Mouse (Mus musculus) stomach, embryonic 14.5 days (tissue): ENCODE data around the gene Gm5447. TPM values are rescaled to one million over a fixed set of nuclear protein-coding genes. Genes with fewer than 3 reads are reported as not detected.
A peak's percentile ranks its signal among the peaks of the same experiment; 100 is the strongest.

ENCODE experiments used
- ATAC-seq: fragments of 200-750 bp; cut with Nextera tagmentation; 2 replicates; pipeline ENCODE4 v1.8.0; 2017; ENCODE audit warnings: low read depth, moderate TSS enrichment; ENCODE audit not compliant: insufficient number of reproducible peaks, insufficient read depth, low FRiP score
- H3K27ac ChIP-seq: fragments of 300-500 bp; sonication (generic); 2 replicates; pipeline ENCODE4 v1.5.1; 2014; ENCODE audit warnings: mild to moderate bottlenecking, low read length, moderate library complexity, mixed read lengths
- H3K27me3 ChIP-seq: fragments of 300-500 bp; sonication (generic); 2 replicates; pipeline ENCODE4 v1.6.1; 2014; ENCODE audit warnings: low read length, control low read depth, mixed read lengths; ENCODE audit not compliant: control insufficient read depth, insufficient read depth
- H3K36me3 ChIP-seq: fragments of 300-500 bp; sonication (generic); 2 replicates; pipeline ENCODE4 v1.6.1; 2014; ENCODE audit warnings: mild to moderate bottlenecking, control low read depth, low read length, moderate library complexity, mixed read lengths; ENCODE audit not compliant: control insufficient read depth, insufficient read depth
- H3K4me1 ChIP-seq: fragments of 300-500 bp; sonication (generic); 2 replicates; pipeline ENCODE4 v1.6.1; 2014; ENCODE audit warnings: low read length, control low read depth, mixed read lengths; ENCODE audit not compliant: control insufficient read depth, insufficient read depth
- H3K4me2 ChIP-seq: fragments of 300-500 bp; sonication (generic); replicated peaks from 2 replicates; pipeline ENCODE4 v1.6.1; 2014; ENCODE audit warnings: low read depth, low read length, control low read depth
- H3K4me3 ChIP-seq: fragments of 300-500 bp; sonication (generic); 2 replicates; pipeline ENCODE4 v1.5.1; 2014; ENCODE audit warnings: low read depth, low read length, control low read depth
- H3K9ac ChIP-seq: fragments of 300-500 bp; sonication (generic); replicated peaks from 2 replicates; pipeline ENCODE4 v1.6.1; 2014; ENCODE audit warnings: low read depth, mild to moderate bottlenecking, control low read depth, low read length, moderate library complexity, mixed read lengths
- H3K9me3 ChIP-seq: fragments of 300-500 bp; sonication (generic); 2 replicates; pipeline ENCODE4 v1.6.1; 2016; ENCODE audit warnings: low read depth, low read length, control low read depth; ENCODE audit not compliant: control insufficient read depth
- WGBS: fragments of 180-500 bp; shearing (Covaris S2); extraction: QIAGEN DNeasy Blood & Tissue Kit; methylation state at CpG from one replicate; pipeline ENCODE4 v1.1.7; 2014; 5-methylcytosine and 5-hydroxymethylcytosine counted together
- polyA plus RNA-seq: library from polyadenylated mRNA; unstranded; fragments of >200 nt; fragmentation: Nextera tagmentation; extraction: Ambion mirVana; gene quantifications from 2 replicates; pipeline ENCODE4 v1.2.1, GENCODE M21; 2014

The Gm5447 gene
- polyA plus RNA-seq = 0.13 and 0.14 TPM in 2 replicates

DNA sequence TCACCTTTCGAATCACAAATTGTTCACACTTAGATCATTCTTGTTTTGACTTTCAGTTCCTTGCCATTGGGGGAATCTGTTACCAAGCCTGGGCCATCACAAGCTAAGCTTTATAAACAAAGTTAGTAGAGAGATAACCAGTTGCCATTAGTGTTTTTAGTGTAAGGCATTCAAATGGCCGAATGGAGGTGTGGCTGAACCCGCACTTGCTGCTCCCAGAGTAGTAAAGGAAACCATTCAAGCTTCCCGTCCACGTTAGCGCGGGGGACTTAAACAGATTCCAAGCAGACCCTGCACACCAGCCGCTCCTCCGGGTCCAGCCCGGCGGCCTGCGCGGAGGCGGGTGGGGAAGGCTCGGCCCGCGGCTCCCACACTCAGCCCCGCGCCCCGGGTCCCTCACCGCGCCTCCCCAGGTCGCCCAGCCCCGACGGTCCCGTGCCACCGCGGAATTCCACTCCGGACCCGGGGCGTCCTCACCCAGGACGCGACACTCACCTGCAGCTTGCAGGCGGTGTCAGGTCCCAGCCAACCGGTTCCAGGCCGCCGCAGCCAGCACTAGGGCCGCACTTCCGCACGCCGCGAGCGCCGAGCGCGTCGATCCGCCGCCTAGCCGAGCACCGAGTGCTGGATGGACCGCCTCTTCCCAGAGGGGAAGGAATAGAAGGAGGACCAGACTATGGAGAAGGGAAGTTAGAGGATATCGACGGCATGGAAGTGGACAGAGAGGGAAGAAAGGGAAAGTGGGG, at the start of gene Gm5447, which contains the start of gene Exoc2:
Gm5447 (plus strand) TSS at position 704 of the 746 bp plus-strand sequence.
Exoc2 (minus strand) TSS at position 593 of the 746 bp plus-strand sequence.
- peak within 1 kb of the TSS; percentile 66 for H3K4me2 ChIP-seq
- under 1% methylated on average over 54 of the region's 54 CpGs for WGBS

DNA sequence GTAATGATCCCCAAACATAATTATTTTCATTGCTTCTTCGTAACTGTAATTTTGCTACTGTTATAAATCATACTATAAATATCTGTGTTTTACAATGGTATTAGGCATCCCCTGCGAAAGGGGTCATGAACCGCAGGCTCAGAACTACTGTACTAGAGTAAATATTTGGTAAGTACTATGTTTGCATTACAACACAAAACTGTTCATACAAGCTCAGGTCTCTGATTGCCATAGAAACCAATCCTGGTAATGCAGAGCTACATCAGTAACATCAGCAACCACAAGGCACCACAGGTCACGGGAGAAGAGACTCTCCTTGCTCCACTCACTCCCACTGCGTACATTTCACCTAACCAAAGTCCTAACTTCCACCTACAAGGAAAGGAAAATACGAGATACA, 49.7 kb upstream of the Gm5447 start:
- no peak overlapping the region for H3K4me3 ChIP-seq
- no peak overlapping the region for H3K9ac ChIP-seq
- no peaks in the 10 kb centered on the region for H3K9me3 ChIP-seq
- WGBS = 53% methylated on average over 6 of the region's 6 CpGs
- no peak overlapping the region for H3K27ac ChIP-seq
- 0 out of 2 replicates have a peak, but pooled peaks cover 2% of the 10 kb centered on the region for H3K4me1 ChIP-seq
- no peaks in the 10 kb centered on the region for H3K27me3 ChIP-seq
- no peaks in the 10 kb centered on the region; the same call in 1 of the 2 replicates for H3K36me3 ChIP-seq
- ATAC-seq = peak; percentile 28; the same call in 1 of the 2 replicates
- no peak overlapping the region for H3K4me2 ChIP-seq

More for the DNA sequence above, at the start of gene Gm5447, which contains the start of gene Exoc2:
- no peaks in the 10 kb centered on the region for H3K9me3 ChIP-seq
- peak within 1 kb of the TSS; percentile 93 for H3K4me3 ChIP-seq
- peak within 1 kb of the TSS; percentile 84 for H3K9ac ChIP-seq
- peaks cover 12% of the 10 kb centered on the region; the same call in 1 of the 2 replicates for H3K4me1 ChIP-seq
- peak within 1 kb of the TSS; percentile 79 for H3K27ac ChIP-seq
- H3K36me3 ChIP-seq = no peaks in the 10 kb centered on the region
- ATAC-seq = peak; percentile 93
- H3K27me3 ChIP-seq = no peaks in the 10 kb centered on the region

DNA sequence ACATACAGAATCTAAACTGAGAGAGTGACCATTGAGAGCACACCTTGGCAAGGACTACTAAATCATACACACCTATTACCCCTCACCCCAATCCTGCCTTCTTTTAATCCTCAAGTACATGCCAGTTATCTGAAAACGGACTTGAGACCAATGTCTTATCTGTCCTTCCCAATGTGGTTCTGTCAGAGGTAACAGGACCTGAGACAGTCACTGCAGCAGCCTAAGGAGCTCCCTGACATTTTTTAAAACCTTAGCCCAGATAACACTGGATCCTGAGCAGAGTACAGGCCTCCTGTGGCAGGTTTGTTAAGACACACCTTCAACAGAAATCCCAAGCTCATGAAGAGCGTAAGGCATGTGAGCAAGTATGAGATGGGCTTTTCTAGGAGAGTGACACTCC, 44.9 kb upstream of the Gm5447 start:
- WGBS = 84% methylated on average over 2 of the region's 2 CpGs

DNA sequence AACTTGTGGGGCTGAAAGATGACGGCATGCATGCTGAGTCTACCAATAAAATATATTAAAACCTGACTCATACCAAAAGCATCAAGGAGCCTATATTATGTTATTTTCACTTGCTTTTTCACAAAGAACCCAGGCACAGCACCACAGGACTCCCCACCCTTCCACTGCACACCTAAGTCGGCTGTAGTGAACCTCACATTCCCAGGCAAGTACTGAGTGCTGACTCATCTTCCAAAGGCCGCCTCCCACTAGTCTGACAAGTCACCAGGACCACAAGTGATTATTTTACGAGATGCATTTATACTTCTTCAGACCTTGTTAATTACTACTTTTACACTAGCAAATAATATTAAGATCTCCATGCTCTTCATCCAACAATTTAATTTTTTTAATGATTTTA, 42.4 kb upstream of the Gm5447 start:
- no peak overlapping the region for H3K4me2 ChIP-seq
- 0 out of 2 replicates have a peak, but pooled peaks cover 2% of the 10 kb centered on the region for H3K4me1 ChIP-seq
- no peak for ATAC-seq
- 0 out of 2 replicates have a peak, but pooled peaks cover 2% of the 10 kb centered on the region for H3K36me3 ChIP-seq
- H3K27ac ChIP-seq = no peak overlapping the region
- no peak overlapping the region for H3K9ac ChIP-seq
- H3K4me3 ChIP-seq = no peak overlapping the region
- H3K27me3 ChIP-seq = no peaks in the 10 kb centered on the region
- H3K9me3 ChIP-seq = no peaks in the 10 kb centered on the region
- WGBS = 72% methylated on average over 4 of the region's 4 CpGs

More for the DNA sequence above, 44.9 kb upstream of the Gm5447 start:
- Histone ChIP-seq H3K4me3 (no peak overlapping the region), H3K36me3 (peaks cover under 1% of the 10 kb centered on the region; the same call in 1 of the 2 replicates), H3K4me1 (0 out of 2 replicates have a peak, but pooled peaks cover 2% of the 10 kb centered on the region), H3K9ac (no peak overlapping the region), H3K9me3 (no peaks in the 10 kb centered on the region), H3K27ac (no peak overlapping the region), H3K27me3 (no peaks in the 10 kb centered on the region), H3K4me2 (no peak overlapping the region)
- ATAC-seq = no peak

DNA sequence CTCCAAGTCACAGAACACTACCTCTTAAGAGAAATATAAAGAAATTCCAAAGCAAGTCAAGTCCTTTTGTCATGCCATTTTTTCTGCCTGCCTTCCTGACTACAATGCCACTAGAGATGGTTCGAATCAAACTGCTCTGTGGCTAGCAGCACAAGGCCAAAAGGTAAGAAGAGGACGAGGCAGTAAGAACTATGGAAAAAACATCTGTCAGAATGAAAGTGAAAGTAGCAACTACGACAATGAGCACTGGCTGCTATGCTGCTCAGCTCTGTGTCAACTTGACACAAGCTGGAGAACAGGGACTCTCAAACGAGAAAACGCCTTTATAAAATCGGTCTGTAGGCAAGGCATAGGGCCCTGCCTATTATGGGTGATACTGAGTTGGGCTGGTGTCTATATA, 41.0 kb upstream of the Gm5447 start:
- no peak overlapping the region for H3K4me2 ChIP-seq
- no peak overlapping the region for H3K9ac ChIP-seq
- WGBS = 75% methylated on average over 6 of the region's 6 CpGs
- H3K36me3 ChIP-seq = 0 out of 2 replicates have a peak, but pooled peaks cover 2% of the 10 kb centered on the region
- ATAC-seq = no peak
- no peak overlapping the region for H3K4me3 ChIP-seq
- no peak overlapping the region for H3K27ac ChIP-seq
- H3K9me3 ChIP-seq = no peaks in the 10 kb centered on the region
- no peaks in the 10 kb centered on the region for H3K4me1 ChIP-seq
- H3K27me3 ChIP-seq = no peaks in the 10 kb centered on the region

DNA sequence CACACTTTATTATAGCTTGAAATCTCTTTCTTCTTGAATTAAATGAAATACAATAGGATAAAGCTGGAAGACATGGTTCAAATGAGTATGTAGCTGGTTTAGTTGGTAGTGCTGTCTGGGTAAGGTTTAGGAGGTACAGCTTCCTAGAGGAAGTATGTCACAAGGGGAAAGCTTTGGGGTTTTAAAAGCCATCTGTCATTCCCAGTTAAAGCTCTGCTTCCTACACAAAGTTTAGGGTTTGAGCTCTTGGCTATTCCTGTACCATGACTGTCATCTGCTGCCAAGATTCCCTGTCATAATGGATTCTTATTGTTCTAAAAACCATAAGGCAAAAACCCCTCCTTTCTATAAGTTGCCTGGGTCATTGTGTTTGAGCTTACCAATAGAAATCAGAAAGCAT, 28.2 kb upstream of the Gm5447 start:
- Histone ChIP-seq H3K27ac (no peak overlapping the region), H3K9ac (no peak overlapping the region)

DNA sequence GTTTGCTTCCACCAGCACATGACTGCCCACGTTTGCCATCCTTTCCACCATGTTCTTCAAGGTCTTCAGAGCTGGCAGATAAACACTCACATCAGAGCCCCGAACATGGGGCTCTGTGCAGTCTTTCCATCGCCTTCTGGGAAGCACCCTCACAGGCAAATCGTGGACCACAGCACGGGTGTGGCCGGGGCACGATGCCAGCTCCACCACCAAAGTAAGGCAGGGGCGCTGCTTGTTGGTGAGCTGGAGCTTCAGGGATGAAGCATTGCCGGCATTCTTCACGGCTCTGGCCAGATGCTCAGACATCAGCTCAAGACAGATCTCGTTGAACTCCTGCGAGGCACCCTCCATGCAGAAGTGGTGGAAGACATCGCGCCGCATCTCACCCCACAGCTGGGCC, 26.9 kb upstream of the Gm5447 start:
- no peak for ATAC-seq
- no peak overlapping the region for H3K4me2 ChIP-seq
- H3K27me3 ChIP-seq = no peaks in the 10 kb centered on the region
- no peak overlapping the region for H3K27ac ChIP-seq
- H3K4me3 ChIP-seq = no peak overlapping the region
- peaks cover 7% of the 10 kb centered on the region; the same call in 1 of the 2 replicates for H3K4me1 ChIP-seq
- no peaks in the 10 kb centered on the region for H3K36me3 ChIP-seq
- no peaks in the 10 kb centered on the region for H3K9me3 ChIP-seq
- no peak overlapping the region for H3K9ac ChIP-seq
- WGBS = 89% methylated on average over 15 of the region's 15 CpGs

More for the DNA sequence above, 28.2 kb upstream of the Gm5447 start:
- Histone ChIP-seq H3K4me1 (peaks cover 7% of the 10 kb centered on the region; the same call in 1 of the 2 replicates), H3K36me3 (no peaks in the 10 kb centered on the region), H3K9me3 (no peaks in the 10 kb centered on the region), H3K4me3 (no peak overlapping the region), H3K27me3 (no peaks in the 10 kb centered on the region), H3K4me2 (no peak overlapping the region)
- ATAC-seq = no peak

DNA sequence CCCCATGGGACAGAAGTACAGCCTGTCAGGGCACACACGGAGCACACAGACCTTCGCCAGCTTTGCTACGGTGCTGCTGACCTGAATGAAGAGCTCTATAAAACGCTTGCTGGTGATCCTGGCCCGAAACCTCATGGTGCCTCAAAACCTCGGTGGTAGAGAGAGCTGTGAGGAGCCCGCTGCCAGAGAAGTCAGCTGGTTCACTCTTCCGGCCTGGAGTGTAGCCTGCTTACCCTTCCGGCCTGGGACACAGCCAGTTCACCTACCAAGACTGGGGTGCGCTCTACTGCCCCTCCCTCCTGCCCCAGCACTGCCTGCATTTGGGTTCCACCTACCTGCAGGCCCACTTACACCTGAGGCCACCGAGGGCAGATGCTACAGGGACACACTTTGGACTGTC, 26.5 kb upstream of the Gm5447 start, which contains the start of gene Hus1b:
Hus1b (minus strand) TSS at position 220 of the 400 bp plus-strand sequence.
- no peak within 1 kb of the TSS for H3K27ac ChIP-seq
- WGBS = 89% methylated on average over 11 of the region's 11 CpGs

More for the DNA sequence above, 26.5 kb upstream of the Gm5447 start, which contains the start of gene Hus1b:
- no peaks in the 10 kb centered on the region for H3K36me3 ChIP-seq
- no peak within 1 kb of the TSS for H3K4me3 ChIP-seq
- no peaks in the 10 kb centered on the region for H3K9me3 ChIP-seq
- H3K4me1 ChIP-seq = peaks cover 7% of the 10 kb centered on the region; the same call in 1 of the 2 replicates
- H3K4me2 ChIP-seq = no peak within 1 kb of the TSS
- H3K9ac ChIP-seq = no peak within 1 kb of the TSS
- ATAC-seq = no peak
- no peaks in the 10 kb centered on the region for H3K27me3 ChIP-seq
